Mouse (Mus musculus) lung, postnatal 25 days (tissue): ENCODE results near the gene Slc6a6.

Experiments used
- DNase-seq: peaks from one replicate; pipeline ENCODE4 v3.0.0; 2022; ENCODE audit warnings: low spot score

The Slc6a6 gene

GRCm38 (mm10) chr6:91779206-91779605, 95.4 kb downstream of the Slc6a6 start:
- no peak for DNase-seq

DNA sequence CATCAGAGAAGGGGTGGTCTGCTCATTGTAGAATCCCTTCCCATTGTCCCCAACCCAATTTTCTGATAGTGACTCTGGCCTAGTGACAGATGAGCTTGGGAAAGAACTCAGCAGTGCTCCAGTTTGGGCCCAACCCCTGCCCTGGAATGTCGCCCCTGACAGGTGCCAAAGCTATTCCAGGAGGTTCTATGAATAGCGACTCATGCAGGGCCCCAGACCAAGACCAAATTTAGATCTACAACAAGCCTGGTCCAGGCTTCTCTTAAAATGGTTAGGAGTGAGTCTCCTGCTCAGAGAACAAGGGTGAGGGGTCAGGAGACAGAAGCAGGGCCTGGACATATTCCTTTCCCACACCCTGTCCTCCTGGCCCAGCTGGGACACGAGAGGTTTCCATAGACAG, 101.2 kb downstream of the Slc6a6 start:
- no peak for DNase-seq

DNA sequence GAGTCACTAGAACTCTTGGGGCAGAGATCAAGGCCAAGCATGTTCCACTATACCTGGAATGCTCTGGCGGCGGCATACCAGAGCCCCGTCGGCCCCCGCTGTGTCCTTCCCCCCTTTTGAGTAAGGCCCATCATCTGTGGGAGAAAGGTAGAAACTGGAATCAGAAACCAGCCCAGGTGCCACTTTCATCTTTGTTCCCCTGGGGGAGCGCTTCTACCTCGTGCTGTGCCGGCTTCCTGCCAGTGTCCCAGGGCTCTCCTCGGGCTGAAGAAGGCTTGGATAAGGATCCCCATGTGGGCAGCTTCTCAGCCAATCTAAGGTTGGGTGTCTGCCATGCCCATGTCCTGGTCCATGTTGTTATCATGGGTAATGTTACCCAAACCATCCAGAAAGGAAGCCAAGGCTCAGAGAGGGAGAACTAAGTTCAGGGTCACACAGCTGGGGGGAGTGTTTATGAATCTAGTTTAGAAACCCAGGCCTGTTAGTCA, 104.5 kb downstream of the Slc6a6 start:
- no peak for DNase-seq

GRCm38 (mm10) chr6:91795640-91796039, 111.8 kb downstream of the Slc6a6 start:
- no peak for DNase-seq

GRCm38 (mm10) chr6:91796064-91796463, 112.2 kb downstream of the Slc6a6 start:
- no peak for DNase-seq

DNA sequence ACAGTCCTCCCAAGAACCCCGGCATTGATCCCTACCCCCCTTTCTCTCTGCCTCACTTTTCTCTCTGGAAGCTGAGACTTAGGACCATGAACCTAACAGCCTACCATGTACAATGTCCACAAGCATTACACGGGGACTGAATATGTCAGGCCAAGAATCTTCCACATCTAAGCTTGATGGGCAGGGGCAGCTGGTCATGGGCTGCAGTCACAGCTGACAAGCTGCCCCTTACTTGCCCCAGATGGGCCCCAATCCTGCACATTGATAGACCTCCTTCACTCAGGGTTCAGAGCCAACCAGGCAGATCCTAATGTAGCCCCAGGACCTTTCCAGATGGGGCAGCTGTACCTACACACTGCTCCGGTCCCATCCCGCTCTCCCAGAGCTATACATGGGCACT, 112.9 kb downstream of the Slc6a6 start:
- no peak for DNase-seq

GRCm38 (mm10) chr6:91798496-91798895, 114.6 kb downstream of the Slc6a6 start:
- DNase-seq: no peak

GRCm38 (mm10) chr6:91804177-91804576, 120.3 kb downstream of the Slc6a6 start:
- no peak for DNase-seq

DNA sequence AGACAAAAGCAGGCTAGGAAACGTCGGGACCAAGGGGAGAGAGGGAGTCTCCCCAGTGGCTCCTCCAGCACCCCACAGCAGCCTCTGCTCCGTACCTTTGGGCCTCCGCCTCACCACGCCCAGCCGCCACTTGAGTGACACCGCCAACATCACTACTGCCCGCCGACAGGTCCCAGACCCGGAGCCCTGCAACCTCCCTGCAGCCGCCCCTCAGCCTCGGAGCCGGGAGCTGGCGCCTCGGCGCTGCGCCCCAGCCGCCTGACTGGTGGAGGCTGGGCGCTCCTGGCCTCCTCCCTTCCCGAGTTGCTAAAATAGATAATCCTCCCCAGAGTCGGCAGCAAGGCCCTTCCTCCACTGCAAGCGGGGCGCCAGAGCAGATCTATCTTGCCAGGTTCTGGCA, 123.3 kb downstream of the Slc6a6 start:
- no peak for DNase-seq

DNA sequence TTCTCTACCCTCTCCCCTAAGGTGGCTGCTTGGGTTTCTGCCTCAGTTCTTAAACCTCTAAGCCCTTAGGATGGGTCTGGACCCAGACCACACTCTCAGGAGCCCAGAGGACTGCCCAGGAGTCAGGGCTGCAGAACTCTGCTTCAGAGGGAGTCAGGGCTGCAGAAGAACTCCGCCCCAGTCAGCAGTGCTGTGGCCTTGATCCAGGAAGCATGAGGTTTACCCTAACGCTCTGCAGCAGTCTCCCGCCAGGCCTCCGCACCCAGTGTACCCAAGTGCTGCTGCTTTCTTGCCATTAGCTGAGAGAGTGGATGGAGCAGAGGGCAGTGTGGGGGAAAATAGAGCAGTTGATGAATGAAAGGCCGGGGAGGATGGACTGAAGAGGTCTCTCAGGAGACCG, 124.2 kb downstream of the Slc6a6 start:
- no peak for DNase-seq
